Mouse (Mus musculus): ENCODE data around the gene Tmem132c.

The Tmem132c gene

DNA sequence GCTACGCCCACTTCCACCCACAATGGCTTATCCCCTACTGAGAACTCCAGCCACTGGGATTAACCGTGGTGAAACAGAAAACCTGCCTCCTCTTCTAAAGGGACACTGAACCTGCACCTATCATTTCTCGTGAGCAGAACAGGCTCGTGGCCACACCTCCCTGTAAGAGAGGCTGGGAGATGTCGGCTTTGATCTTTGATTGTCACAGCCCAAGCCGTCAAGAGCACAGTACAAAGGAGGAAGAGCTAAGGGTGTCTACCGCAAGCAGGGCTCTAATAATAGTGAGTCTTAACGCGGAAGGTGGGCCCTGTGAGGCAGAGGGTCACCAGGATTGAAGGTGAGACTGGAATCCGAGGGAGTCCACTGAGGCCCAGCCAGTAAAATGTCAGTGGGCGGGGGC is 236.7 kb downstream of the Tmem132c start:
- peaks cover 18% of the 10 kb centered on the region for H3K9me3 ChIP-seq (ENCODE audit: low read length)
- H3K4me3 ChIP-seq (replicated peaks; ENCODE audit: low read length), result no peak overlapping the region
- H3K4me1 ChIP-seq (replicated peaks; ENCODE audit: low read depth, low read length), result peaks cover 20% of the 10 kb centered on the region
- H3K27me3 ChIP-seq (ENCODE audit: insufficient read depth, low read length), result peaks cover 23% of the 10 kb centered on the region
- no peaks in the 10 kb centered on the region for H3K36me3 ChIP-seq (ENCODE audit: insufficient read depth, low read length)
- TF ChIP-seq NANOG (IDR thresholded peaks at IDR 0.05; ENCODE audit: borderline replicate concordance, low read length) (no peak), CTCF (conservative IDR thresholded peaks at IDR 0.05; ENCODE audit: low read length) (no peak), POU5F1 (IDR thresholded peaks at IDR 0.05; ENCODE audit: borderline replicate concordance, low read length) (no peak)

DNA sequence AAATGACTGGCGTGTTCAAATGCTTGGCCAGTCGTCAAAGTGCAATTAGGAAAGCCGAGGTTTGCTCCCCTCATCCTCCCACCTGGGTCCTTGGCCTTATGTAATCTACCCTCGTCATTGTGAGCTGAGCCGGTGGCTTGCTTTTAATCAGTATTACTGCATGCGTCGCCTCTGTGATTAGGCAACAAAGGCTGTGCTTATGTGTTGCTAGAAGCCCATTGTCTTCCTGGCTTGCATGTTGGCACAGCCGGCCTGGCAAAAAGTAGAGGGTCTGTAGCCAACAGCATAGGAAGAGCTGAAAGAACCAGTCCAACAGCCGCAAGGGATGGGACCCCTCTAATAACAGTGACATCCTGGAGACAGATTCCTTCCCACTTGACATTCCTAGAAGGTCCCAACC is 239.3 kb downstream of the Tmem132c start:
- H3K36me3 ChIP-seq (ENCODE audit: insufficient read depth, low read length), result no peaks in the 10 kb centered on the region
- peaks cover 26% of the 10 kb centered on the region for H3K9me3 ChIP-seq (ENCODE audit: low read length)
- H3K27me3 ChIP-seq (ENCODE audit: insufficient read depth, low read length), result peaks cover 16% of the 10 kb centered on the region
- H3K4me1 ChIP-seq (replicated peaks; ENCODE audit: low read depth, low read length), result peaks cover 18% of the 10 kb centered on the region
- TF ChIP-seq NANOG (IDR thresholded peaks at IDR 0.05; ENCODE audit: borderline replicate concordance, low read length) (no peak), CTCF (conservative IDR thresholded peaks at IDR 0.05; ENCODE audit: low read length) (no peak), POU5F1 (IDR thresholded peaks at IDR 0.05; ENCODE audit: borderline replicate concordance, low read length) (no peak)
- no peak overlapping the region for H3K4me3 ChIP-seq (replicated peaks; ENCODE audit: low read length)

GRCm38 (mm10) chr5:127481416-127481815 is 239.8 kb downstream of the Tmem132c start:
- H3K27me3 ChIP-seq (ENCODE audit: insufficient read depth, low read length), result peaks cover 16% of the 10 kb centered on the region
- no peak overlapping the region for H3K4me3 ChIP-seq (replicated peaks; ENCODE audit: low read length)
- H3K9me3 ChIP-seq (ENCODE audit: low read length), result peaks cover 26% of the 10 kb centered on the region
- no peak for TF ChIP-seq NANOG (IDR thresholded peaks at IDR 0.05; ENCODE audit: borderline replicate concordance, low read length)
- no peak for TF ChIP-seq POU5F1 (IDR thresholded peaks at IDR 0.05; ENCODE audit: borderline replicate concordance, low read length)
- TF ChIP-seq CTCF (conservative IDR thresholded peaks at IDR 0.05; ENCODE audit: low read length), result peak; percentile 67
- no peaks in the 10 kb centered on the region for H3K36me3 ChIP-seq (ENCODE audit: insufficient read depth, low read length)
- H3K4me1 ChIP-seq (replicated peaks; ENCODE audit: low read depth, low read length), result peaks cover 18% of the 10 kb centered on the region

DNA sequence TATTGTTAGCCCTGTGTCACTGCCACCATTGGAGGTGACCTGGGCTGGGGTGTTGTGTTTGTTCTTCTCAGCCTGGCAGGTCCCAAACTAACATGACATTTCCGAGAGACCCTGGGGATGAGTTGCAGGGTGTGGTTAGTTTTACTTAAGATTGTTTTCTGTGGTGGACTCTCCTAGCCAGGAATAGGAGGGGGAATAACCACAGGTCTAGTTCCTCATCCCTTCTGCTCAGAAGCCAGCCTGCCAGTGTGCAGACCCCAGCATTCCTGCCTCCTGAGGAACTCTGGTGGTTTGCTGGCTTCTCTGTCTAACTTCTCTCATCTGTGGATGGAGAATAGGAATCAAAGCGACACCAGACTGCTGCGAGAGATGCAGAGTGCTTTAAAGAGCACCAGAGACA is 240.7 kb downstream of the Tmem132c start:
- no peaks in the 10 kb centered on the region for H3K36me3 ChIP-seq (ENCODE audit: insufficient read depth, low read length)
- TF ChIP-seq POU5F1 (IDR thresholded peaks at IDR 0.05; ENCODE audit: borderline replicate concordance, low read length), result no peak
- no peak for TF ChIP-seq CTCF (conservative IDR thresholded peaks at IDR 0.05; ENCODE audit: low read length)
- TF ChIP-seq NANOG (IDR thresholded peaks at IDR 0.05; ENCODE audit: borderline replicate concordance, low read length), result no peak
- peaks cover 14% of the 10 kb centered on the region for H3K4me1 ChIP-seq (replicated peaks; ENCODE audit: low read depth, low read length)

GRCm38 (mm10) chr5:127483955-127484659 is 242.5 kb downstream of the Tmem132c start:
- Histone ChIP-seq H3K36me3 (ENCODE audit: insufficient read depth, low read length) (no peaks in the 10 kb centered on the region), H3K4me1 (replicated peaks; ENCODE audit: low read depth, low read length) (no peaks in the 10 kb centered on the region), H3K4me3 (replicated peaks; ENCODE audit: low read length) (no peak overlapping the region), H3K9me3 (ENCODE audit: low read length) (peaks cover 26% of the 10 kb centered on the region), H3K27me3 (ENCODE audit: insufficient read depth, low read length) (0 out of 2 replicates have a peak, but pooled peaks cover 3% of the 10 kb centered on the region)
- TF ChIP-seq CTCF (conservative IDR thresholded peaks at IDR 0.05; ENCODE audit: low read length) (no peak), NANOG (IDR thresholded peaks at IDR 0.05; ENCODE audit: borderline replicate concordance, low read length) (no peak), POU5F1 (IDR thresholded peaks at IDR 0.05; ENCODE audit: borderline replicate concordance, low read length) (no peak)

More for the DNA sequence above, 240.7 kb downstream of the Tmem132c start:
- Histone ChIP-seq H3K4me3 (replicated peaks; ENCODE audit: low read length) (no peak overlapping the region), H3K27me3 (ENCODE audit: insufficient read depth, low read length) (peaks cover 10% of the 10 kb centered on the region), H3K9me3 (ENCODE audit: low read length) (peaks cover 26% of the 10 kb centered on the region)

- no peaks in the 10 kb centered on the region for H3K4me1 ChIP-seq (replicated peaks; ENCODE audit: low read depth, low read length)
- no peak overlapping the region for H3K4me3 ChIP-seq (replicated peaks; ENCODE audit: low read length)
- no peaks in the 10 kb centered on the region for H3K36me3 ChIP-seq (ENCODE audit: insufficient read depth, low read length)
- no peaks in the 10 kb centered on the region for H3K27me3 ChIP-seq (ENCODE audit: insufficient read depth, low read length)
- peaks cover 26% of the 10 kb centered on the region for H3K9me3 ChIP-seq (ENCODE audit: low read length)
- TF ChIP-seq NANOG (IDR thresholded peaks at IDR 0.05; ENCODE audit: borderline replicate concordance, low read length) (no peak), POU5F1 (IDR thresholded peaks at IDR 0.05; ENCODE audit: borderline replicate concordance, low read length) (no peak), CTCF (conservative IDR thresholded peaks at IDR 0.05; ENCODE audit: low read length) (no peak)
Measured at GRCm38 (mm10) chr5:127484813-127485486, 243.3 kb downstream of the Tmem132c start.

- Histone ChIP-seq H3K9me3 (ENCODE audit: low read length) (peaks cover 19% of the 10 kb centered on the region), H3K4me1 (replicated peaks; ENCODE audit: low read depth, low read length) (no peaks in the 10 kb centered on the region), H3K36me3 (ENCODE audit: insufficient read depth, low read length) (no peaks in the 10 kb centered on the region), H3K27me3 (ENCODE audit: insufficient read depth, low read length) (peaks cover 8% of the 10 kb centered on the region), H3K4me3 (replicated peaks; ENCODE audit: low read length) (no peak overlapping the region)
- peak; percentile 48 for TF ChIP-seq CTCF (conservative IDR thresholded peaks at IDR 0.05; ENCODE audit: low read length)
- TF ChIP-seq POU5F1 (IDR thresholded peaks at IDR 0.05; ENCODE audit: borderline replicate concordance, low read length), result no peak
Measured at GRCm38 (mm10) chr5:127487190-127487589, 245.6 kb downstream of the Tmem132c start.

DNA sequence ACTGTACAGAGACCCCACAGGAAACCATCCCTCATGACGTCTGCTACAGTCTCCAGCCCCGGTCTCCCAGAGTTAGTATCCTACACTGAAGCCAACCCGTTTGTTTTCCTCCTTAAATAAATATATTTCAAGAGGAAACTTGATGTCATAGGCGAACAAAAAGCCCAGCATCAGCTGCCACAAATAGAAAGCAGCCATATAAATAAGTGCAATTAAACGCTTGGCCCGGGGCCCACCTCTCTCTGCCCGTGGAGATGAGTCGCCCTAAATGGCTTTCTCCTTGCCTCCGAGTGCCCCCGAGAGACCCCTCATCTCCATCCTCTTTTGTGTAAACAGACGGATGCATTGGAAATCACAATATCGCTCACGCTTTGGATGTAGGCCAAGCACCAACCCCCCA is 247.1 kb downstream of the Tmem132c start:
- no peak overlapping the region for H3K4me3 ChIP-seq (replicated peaks; ENCODE audit: low read length)
- H3K36me3 ChIP-seq (ENCODE audit: insufficient read depth, low read length), result no peaks in the 10 kb centered on the region
- H3K4me1 ChIP-seq (replicated peaks; ENCODE audit: low read depth, low read length), result no peaks in the 10 kb centered on the region
- H3K27me3 ChIP-seq (ENCODE audit: insufficient read depth, low read length), result peaks cover 8% of the 10 kb centered on the region
- H3K9me3 ChIP-seq (ENCODE audit: low read length), result peaks cover 4% of the 10 kb centered on the region
- no peak for TF ChIP-seq NANOG (IDR thresholded peaks at IDR 0.05; ENCODE audit: borderline replicate concordance, low read length)
- TF ChIP-seq CTCF (conservative IDR thresholded peaks at IDR 0.05; ENCODE audit: low read length), result no peak
- no peak for TF ChIP-seq POU5F1 (IDR thresholded peaks at IDR 0.05; ENCODE audit: borderline replicate concordance, low read length)

Measured in E14TG2a.4 (cell line).